Mouse (Mus musculus): ENCODE results near the gene Gm20518. TPM values are rescaled to one million over a fixed set of nuclear protein-coding genes. Genes with fewer than 3 reads are reported as not detected.

Gm20518 gene
- 0.27 and 0.29 TPM in 2 replicates for polyA plus RNA-seq (2015; fragmentation: Nextera tagmentation; extraction: Ambion mirVana)

- Histone ChIP-seq H3K36me3 (no peaks in the 10 kb centered on the region), H3K27ac (peak within 1 kb of the TSS; percentile 97), H3K27me3 (no peaks in the 10 kb centered on the region), H3K4me3 (peak within 1 kb of the TSS; percentile 96), H3K4me1 (peaks cover 27% of the 10 kb centered on the region), H3K9ac (peak within 1 kb of the TSS; percentile 96), H3K4me2 (peak within 1 kb of the TSS; percentile 74), H3K9me3 (no peaks in the 10 kb centered on the region)
- WGBS = under 1% methylated on average over 38 of the region's 38 CpGs
- ATAC-seq (ENCODE audit: insufficient number of reproducible peaks, low FRiP score, low TSS enrichment, low read depth) = peak; percentile 96
These were observed at the start of gene Gm20518 for GRCm38 (mm10) chr16:17891567-17891959. Gene Gm20518, minus strand, starts transcription at chr16:17891671.

DNA sequence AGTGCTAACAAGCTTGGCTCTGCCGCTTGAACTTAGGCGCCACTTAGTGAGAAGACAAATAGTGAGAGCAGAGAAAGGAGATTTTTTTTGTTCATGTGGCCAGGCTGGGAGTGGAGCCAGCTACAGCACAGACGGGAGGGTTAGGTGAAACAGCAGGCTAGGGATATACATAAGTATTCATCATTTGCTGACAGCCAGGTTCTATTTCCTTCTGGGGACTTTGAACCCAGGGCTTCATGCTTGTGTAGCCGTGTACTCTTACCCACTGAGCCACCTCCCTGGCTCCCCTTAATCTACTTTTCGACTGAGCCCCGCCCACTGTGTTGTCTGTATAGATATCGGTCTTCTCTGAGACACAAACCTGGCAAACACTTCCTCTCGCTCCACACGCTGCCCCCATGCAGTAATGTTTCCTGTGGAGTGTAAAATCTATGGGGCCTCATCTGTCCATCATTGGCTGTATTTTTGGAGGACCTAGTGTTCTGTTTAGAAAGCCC, 47.8 kb upstream of the Gm20518 start:
- H3K4me3 ChIP-seq = no peak overlapping the region
- no peaks in the 10 kb centered on the region for H3K36me3 ChIP-seq
- H3K4me1 ChIP-seq = no peaks in the 10 kb centered on the region
- H3K27me3 ChIP-seq = peaks cover 13% of the 10 kb centered on the region
- H3K4me2 ChIP-seq = no peak overlapping the region
- H3K9ac ChIP-seq = no peak overlapping the region
- H3K27ac ChIP-seq = no peak overlapping the region
- 58% methylated on average over 9 of the region's 9 CpGs for WGBS
- ATAC-seq (ENCODE audit: insufficient number of reproducible peaks, low FRiP score, low TSS enrichment, low read depth) = no peak
- H3K9me3 ChIP-seq = no peaks in the 10 kb centered on the region

DNA sequence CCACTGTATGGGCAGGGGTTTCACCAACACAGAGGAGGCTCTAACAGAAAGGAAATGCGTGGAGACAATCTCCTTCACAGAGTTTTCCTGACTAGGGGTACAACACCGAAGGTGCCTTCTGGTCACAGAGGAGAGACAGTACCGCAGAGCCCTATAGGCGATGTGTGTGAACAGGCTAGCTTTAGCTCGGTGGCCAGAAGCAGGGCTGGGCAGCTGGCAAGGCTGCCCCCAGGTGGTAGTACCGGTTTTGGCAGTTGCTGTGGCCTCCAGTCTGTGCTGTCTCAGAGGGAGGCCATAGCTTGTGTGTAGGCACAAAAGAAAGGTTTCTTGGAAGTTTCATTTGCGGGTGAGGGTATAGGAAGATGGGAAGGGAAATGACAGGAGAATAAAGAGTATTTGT, 47.4 kb upstream of the Gm20518 start:
- no peak overlapping the region for H3K4me2 ChIP-seq

DNA sequence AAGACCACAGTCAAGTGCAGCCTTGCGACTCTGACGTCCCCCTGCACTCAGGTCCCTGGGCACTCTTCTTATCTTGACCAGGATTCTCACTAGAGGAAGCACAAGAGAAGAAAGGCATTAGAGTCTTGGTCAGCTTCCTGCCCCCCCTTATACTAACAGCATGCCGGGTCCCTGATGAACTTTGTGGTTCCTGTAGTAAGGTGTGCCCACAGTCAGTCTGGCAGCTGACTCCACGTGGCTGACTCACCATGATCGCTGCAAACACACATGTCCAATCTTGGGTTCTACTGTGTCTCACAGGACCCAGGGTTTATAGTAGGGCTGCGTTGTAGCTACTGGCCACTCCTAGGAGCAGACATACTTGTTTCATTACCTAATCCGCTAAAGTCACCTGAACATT, 46.7 kb upstream of the Gm20518 start:
- no peak overlapping the region for H3K4me3 ChIP-seq
- H3K27me3 ChIP-seq = peaks cover 13% of the 10 kb centered on the region
- no peak overlapping the region for H3K4me2 ChIP-seq
- no peaks in the 10 kb centered on the region for H3K36me3 ChIP-seq
- WGBS = 75% methylated on average over 7 of the region's 7 CpGs
- H3K9ac ChIP-seq = no peak overlapping the region
- H3K27ac ChIP-seq = no peak overlapping the region
- H3K4me1 ChIP-seq = no peaks in the 10 kb centered on the region
- no peak for ATAC-seq (ENCODE audit: insufficient number of reproducible peaks, low FRiP score, low TSS enrichment, low read depth)
- H3K9me3 ChIP-seq = no peaks in the 10 kb centered on the region

More for the DNA sequence above, 47.4 kb upstream of the Gm20518 start:
- H3K4me3 ChIP-seq = no peak overlapping the region
- no peaks in the 10 kb centered on the region for H3K9me3 ChIP-seq
- H3K4me1 ChIP-seq = no peaks in the 10 kb centered on the region
- 12% methylated on average over 7 of the region's 7 CpGs for WGBS
- no peak for ATAC-seq (ENCODE audit: insufficient number of reproducible peaks, low FRiP score, low TSS enrichment, low read depth)
- H3K36me3 ChIP-seq = no peaks in the 10 kb centered on the region
- peaks cover 13% of the 10 kb centered on the region for H3K27me3 ChIP-seq
- no peak overlapping the region for H3K9ac ChIP-seq
- H3K27ac ChIP-seq = no peak overlapping the region

GRCm38 (mm10) chr16:17936776-17937175, 45.3 kb upstream of the Gm20518 start:
- Histone ChIP-seq H3K9ac (no peak overlapping the region), H3K9me3 (no peaks in the 10 kb centered on the region), H3K4me3 (no peak overlapping the region), H3K36me3 (no peaks in the 10 kb centered on the region), H3K27me3 (peaks cover 13% of the 10 kb centered on the region), H3K4me2 (no peak overlapping the region), H3K4me1 (no peaks in the 10 kb centered on the region), H3K27ac (no peak overlapping the region)
- ATAC-seq (ENCODE audit: insufficient number of reproducible peaks, low FRiP score, low TSS enrichment, low read depth) = no peak
- 81% methylated on average over 10 of the region's 10 CpGs for WGBS

- no peaks in the 10 kb centered on the region for H3K4me1 ChIP-seq
- no peak overlapping the region for H3K4me3 ChIP-seq
- H3K9ac ChIP-seq = no peak overlapping the region
- 49% methylated on average over 3 of the region's 3 CpGs for WGBS
- no peaks in the 10 kb centered on the region for H3K36me3 ChIP-seq
- H3K27ac ChIP-seq = no peak overlapping the region
- H3K27me3 ChIP-seq = peaks cover 13% of the 10 kb centered on the region
- no peak for ATAC-seq (ENCODE audit: insufficient number of reproducible peaks, low FRiP score, low TSS enrichment, low read depth)
- no peaks in the 10 kb centered on the region for H3K9me3 ChIP-seq
- H3K4me2 ChIP-seq = no peak overlapping the region
These were observed 43.0 kb upstream of the Gm20518 start for GRCm38 (mm10) chr16:17934445-17934910.

- Histone ChIP-seq H3K4me3 (no peak overlapping the region), H3K4me2 (no peak overlapping the region), H3K4me1 (0 out of 2 replicates have a peak, but pooled peaks cover 2% of the 10 kb centered on the region), H3K27me3 (peaks cover 13% of the 10 kb centered on the region), H3K36me3 (no peaks in the 10 kb centered on the region), H3K27ac (no peak overlapping the region), H3K9ac (no peak overlapping the region), H3K9me3 (no peaks in the 10 kb centered on the region)
- 65% methylated on average over 9 of the region's 9 CpGs for WGBS
- no peak for ATAC-seq (ENCODE audit: insufficient number of reproducible peaks, low FRiP score, low TSS enrichment, low read depth)
These were observed 42.3 kb upstream of the Gm20518 start for GRCm38 (mm10) chr16:17933594-17934444.

GRCm38 (mm10) chr16:17931906-17932460, 40.5 kb upstream of the Gm20518 start:
- no peak overlapping the region for H3K9ac ChIP-seq
- no peak for ATAC-seq (ENCODE audit: insufficient number of reproducible peaks, low FRiP score, low TSS enrichment, low read depth)
- H3K27me3 ChIP-seq = peaks cover 6% of the 10 kb centered on the region; the same call in 1 of the 2 replicates
- H3K4me2 ChIP-seq = no peak overlapping the region
- H3K4me1 ChIP-seq = peaks cover 12% of the 10 kb centered on the region
- H3K9me3 ChIP-seq = no peaks in the 10 kb centered on the region
- H3K4me3 ChIP-seq = no peak overlapping the region
- H3K27ac ChIP-seq = no peak overlapping the region
- no peaks in the 10 kb centered on the region for H3K36me3 ChIP-seq
- WGBS = 59% methylated on average over 5 of the region's 5 CpGs

DNA sequence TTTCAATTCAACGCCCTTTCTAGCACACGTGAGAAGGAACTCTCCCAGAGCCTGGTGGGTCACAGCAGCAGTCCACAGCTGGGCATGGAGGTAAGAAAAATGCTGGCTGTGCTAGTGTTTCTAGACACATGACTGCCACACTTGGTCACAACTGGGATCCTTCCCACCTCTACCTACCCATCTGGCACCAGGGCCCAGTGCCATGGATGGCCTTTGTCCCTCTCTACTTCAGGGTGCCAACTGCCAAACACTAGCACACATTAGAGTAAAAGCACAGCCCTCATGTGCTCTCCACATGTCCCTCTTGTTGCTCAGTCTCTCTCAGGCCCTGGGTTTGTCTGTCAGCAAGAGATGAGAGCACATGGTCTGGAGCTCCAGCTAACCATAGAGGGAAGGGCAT, 38.2 kb upstream of the Gm20518 start:
- 46% methylated on average over 2 of the region's 2 CpGs for WGBS
- H3K4me2 ChIP-seq = no peak overlapping the region
- H3K27me3 ChIP-seq = no peaks in the 10 kb centered on the region
- H3K27ac ChIP-seq = 0 out of 2 replicates have a peak overlapping the region, but pooled peaks have one; percentile 2
- H3K36me3 ChIP-seq = peaks cover 18% of the 10 kb centered on the region
- ATAC-seq (ENCODE audit: insufficient number of reproducible peaks, low FRiP score, low TSS enrichment, low read depth) = no peak
- H3K9ac ChIP-seq = no peak overlapping the region
- peaks cover 18% of the 10 kb centered on the region for H3K4me1 ChIP-seq
- H3K9me3 ChIP-seq = no peaks in the 10 kb centered on the region
- H3K4me3 ChIP-seq = no peak overlapping the region

- H3K9me3 ChIP-seq = no peaks in the 10 kb centered on the region
- no peak overlapping the region for H3K9ac ChIP-seq
- peaks cover 20% of the 10 kb centered on the region for H3K36me3 ChIP-seq
- WGBS = 33% methylated on average over 2 of the region's 2 CpGs
- no peaks in the 10 kb centered on the region for H3K27me3 ChIP-seq
- H3K4me1 ChIP-seq = peaks cover 18% of the 10 kb centered on the region
- peak overlapping the region; percentile 86; the same call in 1 of the 2 replicates for H3K4me3 ChIP-seq
- peak overlapping the region; percentile 80; the same call in 1 of the 2 replicates for H3K27ac ChIP-seq
- ATAC-seq (ENCODE audit: insufficient number of reproducible peaks, low FRiP score, low TSS enrichment, low read depth) = no peak
- no peak overlapping the region for H3K4me2 ChIP-seq
These were observed 37.7 kb upstream of the Gm20518 start for GRCm38 (mm10) chr16:17929211-17929610.

GRCm38 (mm10) chr16:17928627-17929104, 37.2 kb upstream of the Gm20518 start:
- peak overlapping the region; percentile 97 for H3K4me2 ChIP-seq
- H3K27me3 ChIP-seq = no peaks in the 10 kb centered on the region
- H3K36me3 ChIP-seq = peaks cover 20% of the 10 kb centered on the region
- no peaks in the 10 kb centered on the region for H3K9me3 ChIP-seq
- peak overlapping the region; percentile 86 for H3K4me3 ChIP-seq
- WGBS = under 1% methylated on average over 9 of the region's 9 CpGs
- peak; percentile 2; the same call in 1 of the 2 replicates for ATAC-seq (ENCODE audit: insufficient number of reproducible peaks, low FRiP score, low TSS enrichment, low read depth)
- H3K4me1 ChIP-seq = peaks cover 18% of the 10 kb centered on the region
- H3K9ac ChIP-seq = peak overlapping the region; percentile 67; the same call in 1 of the 2 replicates
- peak overlapping the region; percentile 80 for H3K27ac ChIP-seq
